In the genomic region with DNA sequence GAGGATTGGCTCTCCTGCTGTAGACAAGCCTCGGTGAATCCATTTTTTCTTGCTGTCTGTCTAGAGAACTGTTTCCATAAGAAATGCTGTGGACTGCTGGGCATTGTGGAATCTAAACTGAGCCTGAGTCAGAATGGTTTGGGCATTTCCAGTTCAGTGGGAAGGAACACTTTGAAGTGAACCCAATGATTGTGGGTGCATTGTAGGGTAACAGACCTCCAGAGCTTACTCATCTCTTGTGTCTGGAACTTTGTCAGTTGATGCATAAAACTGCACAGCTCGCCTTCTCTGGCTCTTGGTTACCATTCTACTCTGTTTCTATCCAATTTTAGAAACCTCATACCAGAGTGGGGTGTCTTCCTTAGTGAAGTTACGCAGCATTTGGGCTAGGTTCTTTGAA, we compare ENCODE assay signal across 22 mouse cellular contexts. TPM values are rescaled to one million over a fixed set of nuclear protein-coding genes. Genes with fewer than 3 reads are reported as not detected.
A peak's percentile ranks its signal among the peaks of the same experiment; 100 is the strongest.
DNase-seq lines count a peak whose midpoint lies in the region.
"Had no signal": no experiment of that assay in that cellular context is flagged by ENCODE, and none has a peak within 500 bp of the region (broad histone marks: within the 10 kb centered on the region; RNA-seq: fewer than 3 reads in every experiment).

No protein-coding gene starts in this region.

- peak; percentile 22 to 53 for DNase-seq in frontal cortex, adult 2 months (ENCODE audit: extremely low spot score in 1 of 2, low spot score in 1 of 2)
- DNase-seq in frontal cortex, postnatal 14 days (ENCODE audit: low spot score in 2 of 2): no peak
- peak; percentile 34 for DNase-seq in layer of hippocampus, adult 9-11 months
- DNase-seq in layer of hippocampus, postnatal 25 days (ENCODE audit: extremely low spot score in 1 of 2, low spot score in 1 of 2): no peak
- peak; percentile 38 for DNase-seq in right cerebral cortex, adult 18-20 months
- no peak for DNase-seq in right cerebral cortex, postnatal 4 days
- peak; percentile 19 for DNase-seq in right cerebral cortex, postnatal 25 days
- DNase-seq in B cell, adult 2 months: no peak
- DNase-seq: adrenal gland, adult 2 months; adrenal gland, postnatal 36 days; cerebellum, adult 2 months; cerebellum, postnatal 25 days; gastrocnemius, postnatal 25 days; heart, adult 2 months; heart, postnatal 4 days; kidney, adult 18-20 months; kidney, postnatal 36 days; liver, postnatal 0 days; lung, postnatal 36 days; spleen, adult 18-20 months; thymus, adult 18-20 months; thymus, postnatal 25 days had no signal

RNA-seq across cellular contexts. Expression of gene Mob4, which starts 27.2 kb away (rescaled TPM):
- 45.5 and 47.1 TPM in 2 replicates for polyA plus RNA-seq in frontal cortex, adult 2 months (2012; rRNA removed)
- 10 to 100 TPM; 57.1 to 57.5 TPM for total RNA-seq in layer of hippocampus, postnatal 25 days (2021)

Comparison
In these comparisons a context has a peak if more than half of its experiments do, and no peak if none do; other contexts are left out.
1. DNase-seq: peak in frontal cortex, adult 2 months (2 of 2), layer of hippocampus, adult 9-11 months (single experiment), right cerebral cortex, adult 18-20 months (single experiment) and right cerebral cortex, postnatal 25 days (single experiment); none in frontal cortex, postnatal 14 days (0 of 2), layer of hippocampus, postnatal 25 days (0 of 2), right cerebral cortex, postnatal 4 days (single experiment) and B cell, adult 2 months (0 of 2).